Mouse (Mus musculus) heart, embryonic 15.5 days (tissue): ENCODE data around the gene Ppfibp1. TPM values are rescaled to one million over a fixed set of nuclear protein-coding genes. Genes with fewer than 3 reads are reported as not detected.

ENCODE experiments used
- ATAC-seq: fragments of 200-750 bp; cut with Nextera tagmentation; replicated peaks from 2 replicates; pipeline ENCODE4 v1.8.0; 2017; ENCODE audit warnings: low read depth, moderate TSS enrichment; ENCODE audit not compliant: insufficient number of reproducible peaks, insufficient read depth, low FRiP score
- H3K27ac ChIP-seq: fragments of 300-500 bp; sonication (generic); 2 replicates; pipeline ENCODE4 v1.5.1; 2015; ENCODE audit warnings: mild to moderate bottlenecking, inconsistent platforms
- H3K27me3 ChIP-seq: fragments of 300-500 bp; sonication (generic); 2 replicates; pipeline ENCODE4 v1.6.1; 2015; ENCODE audit warnings: inconsistent platforms
- H3K36me3 ChIP-seq: fragments of 300-500 bp; sonication (generic); 2 replicates; pipeline ENCODE4 v1.6.1; 2015; ENCODE audit warnings: mild to moderate bottlenecking, inconsistent platforms
- H3K4me1 ChIP-seq: fragments of 300-500 bp; sonication (generic); replicated peaks from 2 replicates; pipeline ENCODE4 v1.6.1; 2015; ENCODE audit warnings: inconsistent platforms
- H3K4me2 ChIP-seq: fragments of 300-500 bp; sonication (generic); 2 replicates; pipeline ENCODE4 v1.6.1; 2015; ENCODE audit warnings: inconsistent platforms, mild to moderate bottlenecking, moderate library complexity
- H3K4me3 ChIP-seq: fragments of 300-500 bp; sonication (generic); 2 replicates; pipeline ENCODE4 v1.5.1; 2015; ENCODE audit warnings: mild to moderate bottlenecking, inconsistent platforms
- H3K9ac ChIP-seq: fragments of 300-500 bp; sonication (generic); 2 replicates; pipeline ENCODE4 v1.6.1; 2015; ENCODE audit warnings: mild to moderate bottlenecking, inconsistent platforms
- H3K9me3 ChIP-seq: fragments of 300-500 bp; sonication (generic); replicated peaks from 2 replicates; pipeline ENCODE4 v1.6.1; 2016; ENCODE audit warnings: inconsistent platforms
- WGBS: fragments of 180-500 bp; shearing (Covaris S2); methylation state at CpG from one replicate; pipeline ENCODE4 v1.1.7; 2015; ENCODE audit warnings: mixed read lengths; 5-methylcytosine and 5-hydroxymethylcytosine counted together
- polyA plus RNA-seq: library from polyadenylated mRNA; unstranded; fragments of >200 nt; fragmentation: Nextera tagmentation; extraction: Ambion mirVana; gene quantifications from 2 replicates; pipeline ENCODE4 v1.2.1, GENCODE M21; 2015

The Ppfibp1 gene
- polyA plus RNA-seq, 1 experiment from 2014 or later: 50.5 TPM

GRCm38 (mm10) chr6:147079919-147080318 lies 191.6 kb downstream of the Ppfibp1 start:
- Histone ChIP-seq H3K36me3 (0 out of 2 replicates have a peak, but pooled peaks cover 7% of the 10 kb centered on the region), H3K4me1 (no peaks in the 10 kb centered on the region), H3K27me3 (no peaks in the 10 kb centered on the region), H3K4me2 (no peak overlapping the region), H3K4me3 (no peak overlapping the region), H3K9me3 (no peaks in the 10 kb centered on the region), H3K27ac (no peak overlapping the region), H3K9ac (no peak overlapping the region)
- no peak for ATAC-seq
- WGBS: 92% methylated on average over 10 of the region's 10 CpGs

Other genes with a start within 250 kb of the Ppfibp1 start
- 135 and 140 TPM in 2 replicates for gene Med21, start 245.9 kb upstream of the Ppfibp1 start, polyA plus RNA-seq
- gene Tm7sf3, start 245.7 kb upstream of the Ppfibp1 start, polyA plus RNA-seq: 32.8 and 38.6 TPM in 2 replicates
- 28.5 and 32.0 TPM in 2 replicates for gene Stk38l, start 163.5 kb upstream of the Ppfibp1 start, polyA plus RNA-seq
- 2.6 and 3.3 TPM in 2 replicates for gene Arntl2, start 92.4 kb upstream of the Ppfibp1 start, polyA plus RNA-seq
- 0.53 TPM in 1 of 2 replicates, not detected in the other for gene Smco2, start 38.4 kb upstream of the Ppfibp1 start, polyA plus RNA-seq
- 0.10 and 0.11 TPM in 2 replicates for gene 1700034J05Rik, start 65.9 kb downstream of the Ppfibp1 start, polyA plus RNA-seq
- gene Rep15, start 144.1 kb downstream of the Ppfibp1 start, polyA plus RNA-seq: 0.67 and 0.74 TPM in 2 replicates
- gene Mrps35, start 154.3 kb downstream of the Ppfibp1 start, polyA plus RNA-seq: 132 and 138 TPM in 2 replicates
- 0.53 and 1.3 TPM in 2 replicates for gene Mansc4, start 198.5 kb downstream of the Ppfibp1 start, polyA plus RNA-seq
- 3.5 and 5.5 TPM in 2 replicates for gene Klhl42, start 202.9 kb downstream of the Ppfibp1 start, polyA plus RNA-seq